Mouse (Mus musculus): ENCODE results near the gene Hes2. TPM values are rescaled to one million over a fixed set of nuclear protein-coding genes. Genes with fewer than 3 reads are reported as not detected.

Gene Hes2
- polyA plus RNA-seq, 1 experiment from 2014 or later: 0.87 TPM

GRCm38 (mm10) chr4:152186205-152187082 lies 27.8 kb downstream of the Hes2 start:
- 0 out of 2 replicates have a peak, but pooled peaks have one; percentile 8 for ATAC-seq (ENCODE audit: low read depth)

GRCm38 (mm10) chr4:152187142-152187541 lies 28.5 kb downstream of the Hes2 start:
- peak overlapping the region; percentile 91; the same call in 1 of the 2 replicates for H3K27ac ChIP-seq (ENCODE audit: low read length)
- H3K27me3 ChIP-seq (ENCODE audit: control insufficient read depth, insufficient read depth, low read depth, low read length): no peaks in the 10 kb centered on the region
- no peaks in the 10 kb centered on the region for H3K36me3 ChIP-seq (ENCODE audit: control insufficient read depth, insufficient read depth, low read length)
- peaks cover 36% of the 10 kb centered on the region for H3K4me1 ChIP-seq (replicated peaks; ENCODE audit: control insufficient read depth, insufficient read depth, low read length)
- H3K4me3 ChIP-seq (ENCODE audit: low read length): no peak overlapping the region
- no peak overlapping the region for H3K9ac ChIP-seq (ENCODE audit: low read length)
- ATAC-seq (ENCODE audit: low read depth): no peak
- no peaks in the 10 kb centered on the region for H3K9me3 ChIP-seq (ENCODE audit: control insufficient read depth, low read length)
- no peak overlapping the region; the same call in 1 of the 2 replicates for H3K4me2 ChIP-seq (ENCODE audit: low read depth, low read length)
- WGBS: 72% methylated on average over 9 of the region's 9 CpGs

More at GRCm38 (mm10) chr4:152186205-152187082, 27.8 kb downstream of the Hes2 start:
- 26% methylated on average over 14 of the region's 14 CpGs for WGBS
- Histone ChIP-seq H3K4me2 (ENCODE audit: low read depth, low read length) (peak overlapping the region; percentile 55), H3K27ac (ENCODE audit: low read length) (peak overlapping the region; percentile 91), H3K9me3 (ENCODE audit: control insufficient read depth, low read length) (no peaks in the 10 kb centered on the region), H3K27me3 (ENCODE audit: control insufficient read depth, insufficient read depth, low read depth, low read length) (no peaks in the 10 kb centered on the region), H3K4me1 (replicated peaks; ENCODE audit: control insufficient read depth, insufficient read depth, low read length) (peaks cover 36% of the 10 kb centered on the region), H3K36me3 (ENCODE audit: control insufficient read depth, insufficient read depth, low read length) (no peaks in the 10 kb centered on the region), H3K9ac (ENCODE audit: low read length) (peak overlapping the region; percentile 63), H3K4me3 (ENCODE audit: low read length) (peak overlapping the region; percentile 36)

- 92% methylated on average over 2 of the region's 2 CpGs for WGBS
- Histone ChIP-seq H3K4me1 (replicated peaks; ENCODE audit: control insufficient read depth, insufficient read depth, low read length) (peaks cover 41% of the 10 kb centered on the region), H3K36me3 (ENCODE audit: control insufficient read depth, insufficient read depth, low read length) (no peaks in the 10 kb centered on the region)
These were observed 30.0 kb downstream of the Hes2 start for GRCm38 (mm10) chr4:152188651-152189050.

GRCm38 (mm10) chr4:152189071-152189470 lies 30.4 kb downstream of the Hes2 start:
- no peak for ATAC-seq (ENCODE audit: low read depth)
- Histone ChIP-seq H3K27me3 (ENCODE audit: control insufficient read depth, insufficient read depth, low read depth, low read length) (no peaks in the 10 kb centered on the region), H3K36me3 (ENCODE audit: control insufficient read depth, insufficient read depth, low read length) (no peaks in the 10 kb centered on the region), H3K9ac (ENCODE audit: low read length) (no peak overlapping the region), H3K4me3 (ENCODE audit: low read length) (no peak overlapping the region), H3K4me1 (replicated peaks; ENCODE audit: control insufficient read depth, insufficient read depth, low read length) (peaks cover 41% of the 10 kb centered on the region), H3K9me3 (ENCODE audit: control insufficient read depth, low read length) (no peaks in the 10 kb centered on the region), H3K4me2 (ENCODE audit: low read depth, low read length) (no peak overlapping the region), H3K27ac (ENCODE audit: low read length) (no peak overlapping the region)
- WGBS: 86% methylated on average over 6 of the region's 6 CpGs

More at GRCm38 (mm10) chr4:152188651-152189050, 30.0 kb downstream of the Hes2 start:
- Histone ChIP-seq H3K9ac (ENCODE audit: low read length) (no peak overlapping the region), H3K9me3 (ENCODE audit: control insufficient read depth, low read length) (no peaks in the 10 kb centered on the region), H3K27ac (ENCODE audit: low read length) (no peak overlapping the region), H3K27me3 (ENCODE audit: control insufficient read depth, insufficient read depth, low read depth, low read length) (no peaks in the 10 kb centered on the region), H3K4me3 (ENCODE audit: low read length) (no peak overlapping the region), H3K4me2 (ENCODE audit: low read depth, low read length) (no peak overlapping the region)
- ATAC-seq (ENCODE audit: low read depth): no peak

GRCm38 (mm10) chr4:152189691-152190090 lies 31.0 kb downstream of the Hes2 start:
- no peaks in the 10 kb centered on the region for H3K36me3 ChIP-seq (ENCODE audit: control insufficient read depth, insufficient read depth, low read length)
- no peak for ATAC-seq (ENCODE audit: low read depth)
- no peaks in the 10 kb centered on the region for H3K27me3 ChIP-seq (ENCODE audit: control insufficient read depth, insufficient read depth, low read depth, low read length)
- no peak overlapping the region for H3K27ac ChIP-seq (ENCODE audit: low read length)
- H3K4me2 ChIP-seq (ENCODE audit: low read depth, low read length): no peak overlapping the region
- no peak overlapping the region for H3K4me3 ChIP-seq (ENCODE audit: low read length)
- H3K4me1 ChIP-seq (replicated peaks; ENCODE audit: control insufficient read depth, insufficient read depth, low read length): peaks cover 41% of the 10 kb centered on the region
- WGBS: 72% methylated on average over 4 of the region's 4 CpGs
- H3K9ac ChIP-seq (ENCODE audit: low read length): no peak overlapping the region
- no peaks in the 10 kb centered on the region for H3K9me3 ChIP-seq (ENCODE audit: control insufficient read depth, low read length)

- H3K27ac ChIP-seq (ENCODE audit: low read length): 0 out of 2 replicates have a peak overlapping the region, but pooled peaks have one; percentile 40
- H3K9ac ChIP-seq (ENCODE audit: low read length): no peak overlapping the region
- no peak for ATAC-seq (ENCODE audit: low read depth)
- H3K9me3 ChIP-seq (ENCODE audit: control insufficient read depth, low read length): no peaks in the 10 kb centered on the region
- peaks cover 36% of the 10 kb centered on the region for H3K4me1 ChIP-seq (replicated peaks; ENCODE audit: control insufficient read depth, insufficient read depth, low read length)
- 64% methylated on average over 11 of the region's 11 CpGs for WGBS
- H3K36me3 ChIP-seq (ENCODE audit: control insufficient read depth, insufficient read depth, low read length): no peaks in the 10 kb centered on the region
- H3K4me2 ChIP-seq (ENCODE audit: low read depth, low read length): no peak overlapping the region
- no peak overlapping the region for H3K4me3 ChIP-seq (ENCODE audit: low read length)
- no peaks in the 10 kb centered on the region for H3K27me3 ChIP-seq (ENCODE audit: control insufficient read depth, insufficient read depth, low read depth, low read length)
These were observed 31.5 kb downstream of the Hes2 start for GRCm38 (mm10) chr4:152190096-152190653.

GRCm38 (mm10) chr4:152190701-152191100 lies 32.0 kb downstream of the Hes2 start:
- Histone ChIP-seq H3K27ac (ENCODE audit: low read length) (no peak overlapping the region), H3K9ac (ENCODE audit: low read length) (no peak overlapping the region), H3K4me2 (ENCODE audit: low read depth, low read length) (no peak overlapping the region), H3K4me1 (replicated peaks; ENCODE audit: control insufficient read depth, insufficient read depth, low read length) (peaks cover 31% of the 10 kb centered on the region), H3K9me3 (ENCODE audit: control insufficient read depth, low read length) (no peaks in the 10 kb centered on the region), H3K36me3 (ENCODE audit: control insufficient read depth, insufficient read depth, low read length) (no peaks in the 10 kb centered on the region), H3K4me3 (ENCODE audit: low read length) (no peak overlapping the region), H3K27me3 (ENCODE audit: control insufficient read depth, insufficient read depth, low read depth, low read length) (no peaks in the 10 kb centered on the region)
- WGBS: 57% methylated on average over 5 of the region's 5 CpGs
- ATAC-seq (ENCODE audit: low read depth): no peak

- ATAC-seq (ENCODE audit: low read depth): no peak
These were observed 33.9 kb downstream of the Hes2 start for GRCm38 (mm10) chr4:152192569-152192968.

GRCm38 (mm10) chr4:152194476-152195175 lies 36.0 kb downstream of the Hes2 start:
- Histone ChIP-seq H3K4me2 (ENCODE audit: low read depth, low read length) (no peak overlapping the region), H3K9ac (ENCODE audit: low read length) (no peak overlapping the region), H3K9me3 (ENCODE audit: control insufficient read depth, low read length) (no peaks in the 10 kb centered on the region), H3K36me3 (ENCODE audit: control insufficient read depth, insufficient read depth, low read length) (no peaks in the 10 kb centered on the region), H3K27ac (ENCODE audit: low read length) (no peak overlapping the region), H3K27me3 (ENCODE audit: control insufficient read depth, insufficient read depth, low read depth, low read length) (no peaks in the 10 kb centered on the region), H3K4me1 (replicated peaks; ENCODE audit: control insufficient read depth, insufficient read depth, low read length) (peaks cover 16% of the 10 kb centered on the region), H3K4me3 (ENCODE audit: low read length) (no peak overlapping the region)
- no peak for ATAC-seq (ENCODE audit: low read depth)
- 78% methylated on average over 3 of the region's 3 CpGs for WGBS

More at GRCm38 (mm10) chr4:152192569-152192968, 33.9 kb downstream of the Hes2 start:
- no peaks in the 10 kb centered on the region for H3K27me3 ChIP-seq (ENCODE audit: control insufficient read depth, insufficient read depth, low read depth, low read length)
- H3K4me2 ChIP-seq (ENCODE audit: low read depth, low read length): no peak overlapping the region
- WGBS: 30% methylated on average over 4 of the region's 4 CpGs
- no peak overlapping the region for H3K9ac ChIP-seq (ENCODE audit: low read length)
- peak overlapping the region; percentile 36; the same call in 1 of the 2 replicates for H3K27ac ChIP-seq (ENCODE audit: low read length)
- H3K4me1 ChIP-seq (replicated peaks; ENCODE audit: control insufficient read depth, insufficient read depth, low read length): peaks cover 16% of the 10 kb centered on the region
- no peaks in the 10 kb centered on the region for H3K9me3 ChIP-seq (ENCODE audit: control insufficient read depth, low read length)
- H3K4me3 ChIP-seq (ENCODE audit: low read length): no peak overlapping the region
- H3K36me3 ChIP-seq (ENCODE audit: control insufficient read depth, insufficient read depth, low read length): no peaks in the 10 kb centered on the region
